8 mouse cellular contexts compared by ENCODE assay signal in the genomic region with DNA sequence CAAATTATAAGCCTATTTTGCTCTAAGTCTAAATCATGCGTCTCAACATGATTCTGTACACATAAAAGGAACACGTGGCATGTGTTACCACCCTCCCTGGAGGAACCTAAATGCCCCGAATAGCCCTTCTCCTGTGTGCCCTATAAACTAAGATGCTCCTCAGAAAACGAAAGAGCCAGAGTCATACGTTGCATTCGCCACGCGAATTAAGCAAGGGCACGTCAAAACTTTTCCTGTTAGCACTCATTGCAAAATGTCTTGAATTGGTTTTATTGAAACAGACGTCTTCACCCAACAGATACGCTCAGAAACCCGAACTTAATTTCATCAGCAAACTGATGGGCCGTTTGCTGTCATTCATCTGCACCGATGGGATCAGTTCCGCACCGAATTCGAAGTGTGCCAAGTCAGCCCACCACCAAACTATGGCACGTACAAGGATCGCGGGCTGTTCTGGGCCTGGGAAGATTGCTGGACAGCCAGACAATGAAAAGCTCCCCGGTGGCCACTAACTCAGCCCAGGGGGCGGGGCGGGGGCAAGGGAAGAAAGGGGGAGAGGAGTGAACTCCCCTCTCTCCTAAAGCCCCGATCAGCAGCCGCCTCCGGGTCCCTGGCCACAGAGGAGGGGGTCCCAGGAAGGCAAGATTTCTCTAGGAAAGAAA. TPM values are rescaled to one million over a fixed set of nuclear protein-coding genes. Genes with fewer than 3 reads are reported as not detected.
DNase-seq lines count a peak whose midpoint lies in the region; ATAC-seq lines count a peak whose summit lies in the region.

No protein-coding gene starts in this region.

- no peak for ATAC-seq in forebrain, embryonic 15.5 days (replicated peaks)
- ATAC-seq in intestine, embryonic 14.5 days (replicated peaks; ENCODE audit: low FRiP score, low TSS enrichment, low read depth) = peak; percentile 29
- peak; percentile 27 for ATAC-seq in lung, embryonic 16.5 days (ENCODE audit: low read depth)
- peak; percentile 20 for ATAC-seq in stomach, embryonic 15.5 days (ENCODE audit: insufficient read depth, low FRiP score, low read depth)

- H3K36me3 ChIP-seq in forebrain, embryonic 15.5 days = no peaks in the 10 kb centered on the region
- no peaks in the 10 kb centered on the region for H3K36me3 ChIP-seq in intestine, embryonic 14.5 days (ENCODE audit: control insufficient read depth, insufficient read depth, low read length)
- H3K36me3 ChIP-seq in lung, embryonic 16.5 days (ENCODE audit: control insufficient read depth, insufficient read depth, low read length) = no peaks in the 10 kb centered on the region
- H3K36me3 ChIP-seq in stomach, embryonic 15.5 days = no peaks in the 10 kb centered on the region

- no peaks in the 10 kb centered on the region for H3K9me3 ChIP-seq in forebrain, embryonic 15.5 days
- H3K9me3 ChIP-seq in intestine, embryonic 14.5 days (ENCODE audit: control insufficient read depth, low read length) = no peaks in the 10 kb centered on the region
- no peaks in the 10 kb centered on the region for H3K9me3 ChIP-seq in lung, embryonic 16.5 days (ENCODE audit: control insufficient read depth, low read length)
- H3K9me3 ChIP-seq in stomach, embryonic 15.5 days = no peaks in the 10 kb centered on the region

- H3K4me2 ChIP-seq in forebrain, embryonic 15.5 days (replicated peaks) = peak overlapping the region; percentile 82
- peak overlapping the region; percentile 82 for H3K4me2 ChIP-seq in intestine, embryonic 14.5 days (ENCODE audit: low read length)
- peak overlapping the region; percentile 96 for H3K4me2 ChIP-seq in lung, embryonic 16.5 days (ENCODE audit: low read depth, low read length)
- peak overlapping the region; percentile 83 for H3K4me2 ChIP-seq in stomach, embryonic 15.5 days

- no peaks in the 10 kb centered on the region for H3K27me3 ChIP-seq in forebrain, embryonic 15.5 days
- H3K27me3 ChIP-seq in intestine, embryonic 14.5 days (replicated peaks; ENCODE audit: control insufficient read depth, insufficient read depth, low read length) = no peaks in the 10 kb centered on the region
- H3K27me3 ChIP-seq in lung, embryonic 16.5 days (ENCODE audit: control insufficient read depth, insufficient read depth, low read depth, low read length) = no peaks in the 10 kb centered on the region
- H3K27me3 ChIP-seq in stomach, embryonic 15.5 days (replicated peaks) = no peaks in the 10 kb centered on the region

- peak overlapping the region; percentile 69 for H3K4me3 ChIP-seq in forebrain, embryonic 15.5 days
- peak overlapping the region; percentile 53 for H3K4me3 ChIP-seq in intestine, embryonic 14.5 days (ENCODE audit: low read depth, low read length)
- peak overlapping the region; percentile 82 for H3K4me3 ChIP-seq in lung, embryonic 16.5 days (ENCODE audit: low read length)
- peak overlapping the region; percentile 87 for H3K4me3 ChIP-seq in stomach, embryonic 15.5 days (replicated peaks)

- peak; percentile 43 for DNase-seq in cerebellum, adult 11 months
- no peak for DNase-seq in cerebellum, adult 9-11 months
- peak; percentile 59 to 82 for DNase-seq in adrenal gland, adult (ENCODE audit: inconsistent age in 2 of 2, low spot score in 1 of 2)
- peak; percentile 80 for DNase-seq in intestine, embryonic 14.5 days (ENCODE audit: low spot score)
- DNase-seq in spleen, postnatal 36 days (ENCODE audit: low spot score in 2 of 2) = no peak

- peak overlapping the region; percentile 78 for H3K27ac ChIP-seq in forebrain, embryonic 15.5 days (replicated peaks)
- peak overlapping the region; percentile 91; the same call in 1 of the 2 replicates for H3K27ac ChIP-seq in intestine, embryonic 14.5 days (ENCODE audit: low read depth)
- H3K27ac ChIP-seq in lung, embryonic 16.5 days (ENCODE audit: low read length) = peak overlapping the region; percentile 81
- peak overlapping the region; percentile 90 for H3K27ac ChIP-seq in stomach, embryonic 15.5 days

- peak overlapping the region; percentile 60 for H3K9ac ChIP-seq in forebrain, embryonic 15.5 days (replicated peaks)
- H3K9ac ChIP-seq in intestine, embryonic 14.5 days (ENCODE audit: low read length) = peak overlapping the region; percentile 86
- peak overlapping the region; percentile 82 for H3K9ac ChIP-seq in lung, embryonic 16.5 days (ENCODE audit: low read length)
- peak overlapping the region; percentile 74 for H3K9ac ChIP-seq in stomach, embryonic 15.5 days

- H3K4me1 ChIP-seq in forebrain, embryonic 15.5 days = peaks cover 43% of the 10 kb centered on the region
- H3K4me1 ChIP-seq in intestine, embryonic 14.5 days (replicated peaks; ENCODE audit: control insufficient read depth, insufficient read depth, low read length) = peaks cover 13% of the 10 kb centered on the region
- H3K4me1 ChIP-seq in lung, embryonic 16.5 days (replicated peaks; ENCODE audit: control insufficient read depth, insufficient read depth, low read length) = peaks cover 6% of the 10 kb centered on the region; the same call in 1 of the 2 replicates
- H3K4me1 ChIP-seq in stomach, embryonic 15.5 days = peaks cover 4% of the 10 kb centered on the region

- WGBS in forebrain, embryonic 15.5 days = under 1% methylated on average over 26 of the region's 26 CpGs
- under 1% methylated on average over 26 of the region's 26 CpGs for WGBS in intestine, embryonic 14.5 days
- 1% methylated on average over 26 of the region's 26 CpGs for WGBS in lung, embryonic 16.5 days
- 1% methylated on average over 26 of the region's 26 CpGs for WGBS in stomach, embryonic 15.5 days

RNA-seq across cellular contexts. Expression of gene Nxn, which starts 1.2 kb away (rescaled TPM):
- polyA plus RNA-seq in forebrain, embryonic 15.5 days (2015; fragmentation: Nextera tagmentation; extraction: Ambion mirVana) = 15.4 and 19.9 TPM in 2 replicates
- 45.8 and 51.4 TPM in 2 replicates for polyA plus RNA-seq in intestine, embryonic 14.5 days (2014; fragmentation: Nextera tagmentation; extraction: Ambion mirVana)
- 18.7 and 19.4 TPM in 2 replicates for polyA plus RNA-seq in lung, embryonic 16.5 days (2015; fragmentation: Nextera tagmentation; extraction: Ambion mirVana)
- polyA plus RNA-seq in stomach, embryonic 15.5 days (2015; fragmentation: Nextera tagmentation; extraction: Ambion mirVana) = 35.1 and 37.9 TPM in 2 replicates

RNA-seq across cellular contexts. Expression of gene Timm22, which starts 9.0 kb away (rescaled TPM):
- 93.3 and 106 TPM in 2 replicates for polyA plus RNA-seq in forebrain, embryonic 15.5 days (2015; fragmentation: Nextera tagmentation; extraction: Ambion mirVana)
- 117 and 119 TPM in 2 replicates for polyA plus RNA-seq in intestine, embryonic 14.5 days (2014; fragmentation: Nextera tagmentation; extraction: Ambion mirVana)
- 97.3 and 98.8 TPM in 2 replicates for polyA plus RNA-seq in lung, embryonic 16.5 days (2015; fragmentation: Nextera tagmentation; extraction: Ambion mirVana)
- polyA plus RNA-seq in stomach, embryonic 15.5 days (2015; fragmentation: Nextera tagmentation; extraction: Ambion mirVana) = 92.5 and 96.5 TPM in 2 replicates

Comparison
In these comparisons a context has a peak if more than half of its experiments do, and no peak if none do; other contexts are left out.
1. DNase-seq: peak in cerebellum, adult 11 months (single experiment), adrenal gland, adult (2 of 2) and intestine, embryonic 14.5 days (single experiment); none in cerebellum, adult 9-11 months (single experiment) and spleen, postnatal 36 days (0 of 2).
2. Peak in every context shown above with its lines, with median percentiles within 50 percentile points of each other: H3K27ac ChIP-seq, H3K4me2 ChIP-seq, H3K4me3 ChIP-seq and H3K9ac ChIP-seq.